Mouse (Mus musculus) Muller cell, postnatal 12 days (primary cell): ENCODE measurements at regions not wholly inside any gene's neighbourhood (a gene's known extent, or its start where the extent isn't known, plus 50 kb on each side); places are given as distances from the start of the nearest gene placed in this dataset.

ENCODE experiments used
- DNase-seq: peaks from one replicate; pipeline ENCODE4 v3.0.0-alpha.2; 2015; ENCODE audit errors: inconsistent ontology term

DNA sequence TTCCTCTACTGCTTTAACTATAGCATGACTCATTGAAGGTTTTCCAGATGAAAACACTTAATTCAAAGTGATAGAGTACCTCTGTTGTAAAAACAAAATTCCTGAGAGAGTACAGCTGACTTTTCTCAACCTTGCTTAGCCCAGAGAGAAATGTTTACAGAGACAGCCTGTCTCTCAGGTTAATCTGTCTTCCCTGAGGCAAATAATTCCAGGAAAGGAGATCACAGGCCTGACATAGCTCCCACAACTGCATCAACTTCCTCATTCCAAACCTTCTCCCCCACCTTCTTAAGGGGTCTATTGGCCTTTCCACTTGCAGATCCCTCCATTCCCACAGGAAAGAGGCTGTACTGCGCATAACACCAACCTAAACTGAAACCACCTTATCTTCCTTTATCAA, 586.1 kb upstream of the Impad1 start:
- peak; percentile 17 for DNase-seq

DNA sequence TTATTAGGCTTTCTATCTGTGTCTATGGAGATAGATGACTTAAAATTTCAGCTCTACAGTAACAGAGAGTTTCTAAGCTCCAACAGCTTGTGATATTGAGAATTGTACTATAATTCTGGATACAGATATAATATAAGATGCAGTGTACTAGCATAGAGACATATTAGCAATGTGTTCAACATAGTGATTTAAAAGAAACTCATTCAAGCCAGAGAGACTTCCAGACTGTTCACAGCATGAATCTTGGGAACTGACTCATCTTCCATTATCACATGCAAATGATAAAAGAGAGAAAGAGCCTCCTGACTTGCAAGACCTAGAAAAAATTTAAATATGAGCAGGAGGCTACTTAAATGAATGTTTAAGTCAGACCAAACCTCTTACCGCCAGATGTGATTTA, 565.1 kb upstream of the Impad1 start:
- DNase-seq = no peak

DNA sequence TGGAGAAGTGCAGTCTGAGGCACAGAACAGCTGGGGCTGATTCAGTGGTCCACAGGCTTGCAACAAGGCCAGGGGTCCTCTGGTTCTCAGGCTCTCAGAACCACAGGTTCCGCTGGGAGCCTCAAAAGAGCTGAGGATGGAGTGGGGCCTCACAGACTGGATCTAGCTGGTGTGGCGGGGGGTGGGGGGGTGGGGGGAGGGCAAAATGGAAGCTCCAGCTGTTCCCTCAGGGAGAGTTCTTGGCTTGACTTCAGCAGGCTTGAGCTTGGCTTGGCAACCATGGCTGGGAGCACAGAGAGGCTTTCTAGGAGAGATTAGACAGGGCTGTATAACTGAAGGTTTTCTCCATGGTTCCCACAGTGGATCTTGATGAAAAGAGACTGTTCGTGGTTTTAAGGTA, 553.1 kb upstream of the Impad1 start:
- no peak for DNase-seq

DNA sequence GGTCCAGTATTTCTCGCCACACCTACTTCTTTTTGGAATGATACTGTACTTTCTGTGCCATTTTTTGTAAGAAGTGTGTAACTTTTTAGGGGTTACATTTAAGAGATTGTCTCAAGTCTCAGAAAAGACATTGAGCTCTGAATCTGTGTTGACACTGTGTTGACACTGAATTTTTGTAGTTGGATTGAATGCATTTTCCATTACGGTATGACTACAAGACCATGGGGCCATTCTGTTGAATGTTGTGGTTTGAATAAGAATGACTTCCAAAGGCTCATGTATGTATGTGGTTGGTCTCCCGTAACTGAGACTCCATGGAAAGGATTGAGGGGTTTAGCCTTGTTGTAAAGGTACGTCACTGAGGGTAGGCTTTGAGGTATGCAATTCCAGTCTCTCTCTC, 551.6 kb upstream of the Impad1 start:
- DNase-seq = no peak

DNA sequence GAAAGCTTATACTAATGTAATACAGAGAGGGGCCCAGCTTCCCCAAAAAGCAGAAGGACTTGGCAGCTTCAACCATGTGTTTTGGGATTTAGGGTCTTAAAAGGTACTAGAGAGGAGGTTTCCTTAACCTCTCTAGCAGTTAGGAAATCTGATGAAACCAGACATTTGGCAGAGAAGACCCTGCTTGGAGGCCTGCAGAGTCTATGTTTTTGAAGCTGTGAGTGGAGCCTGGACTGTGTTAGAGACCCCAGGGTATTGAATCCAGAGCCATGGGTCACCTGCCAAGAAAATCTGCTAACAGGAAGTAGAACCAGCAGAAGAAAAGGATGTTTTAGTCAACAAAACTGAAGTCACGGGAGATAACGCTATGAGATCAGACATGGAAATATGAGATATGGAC, 551.2 kb upstream of the Impad1 start:
- no peak for DNase-seq

DNA sequence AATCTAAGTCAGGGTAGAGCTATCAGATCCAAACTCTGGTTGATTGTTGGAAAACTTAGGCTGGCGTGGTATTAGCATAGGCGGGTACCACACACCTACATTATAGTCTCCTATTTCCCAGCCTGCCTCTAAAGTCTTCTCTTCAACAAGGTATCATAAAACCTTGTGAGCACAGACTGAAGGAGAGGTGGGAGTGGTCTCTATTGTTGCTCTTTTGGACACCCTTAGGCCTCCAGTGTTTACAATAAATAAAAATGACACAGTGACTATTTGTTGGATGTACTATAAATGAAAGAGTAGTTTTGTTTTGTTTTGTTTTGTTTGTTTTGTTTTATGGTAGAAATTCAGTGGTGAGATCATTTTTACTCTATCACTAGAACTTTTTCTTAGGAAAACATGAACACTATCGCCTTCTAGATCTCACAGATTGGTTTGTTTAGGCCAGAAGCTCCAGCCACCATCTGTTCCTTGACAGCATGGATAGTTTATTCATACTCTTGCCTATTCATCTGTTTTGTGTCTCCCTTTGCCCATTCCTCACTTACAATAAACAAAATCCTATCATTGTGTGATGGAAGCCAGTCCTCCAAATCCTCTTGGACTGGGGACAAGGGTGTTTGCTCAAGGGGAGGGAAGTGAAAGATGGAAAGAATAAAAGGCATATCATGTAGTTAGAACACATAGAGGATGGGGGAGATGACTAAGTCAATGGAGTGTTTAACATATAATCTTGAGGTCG, 544.2 kb upstream of the Impad1 start:
- DNase-seq = no peak

DNA sequence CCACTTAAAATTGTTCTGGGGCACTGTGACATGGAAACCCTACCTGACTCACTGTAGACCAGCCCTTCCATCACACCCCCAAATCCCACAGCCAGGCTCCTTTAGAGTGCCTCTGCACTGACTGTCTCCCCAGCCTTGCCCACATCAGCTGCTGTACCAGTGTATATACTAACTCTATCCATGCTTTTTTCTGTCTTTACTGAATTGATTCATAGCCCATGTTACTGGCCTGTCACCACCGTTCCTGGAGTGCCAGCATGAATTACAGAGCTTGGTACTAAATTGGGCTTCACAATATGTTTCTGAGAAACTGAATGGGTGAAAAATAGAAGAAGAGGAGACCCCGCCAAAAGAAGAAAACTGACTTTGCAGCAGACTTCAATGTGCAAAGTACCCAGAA, 541.9 kb upstream of the Impad1 start:
- DNase-seq = no peak

DNA sequence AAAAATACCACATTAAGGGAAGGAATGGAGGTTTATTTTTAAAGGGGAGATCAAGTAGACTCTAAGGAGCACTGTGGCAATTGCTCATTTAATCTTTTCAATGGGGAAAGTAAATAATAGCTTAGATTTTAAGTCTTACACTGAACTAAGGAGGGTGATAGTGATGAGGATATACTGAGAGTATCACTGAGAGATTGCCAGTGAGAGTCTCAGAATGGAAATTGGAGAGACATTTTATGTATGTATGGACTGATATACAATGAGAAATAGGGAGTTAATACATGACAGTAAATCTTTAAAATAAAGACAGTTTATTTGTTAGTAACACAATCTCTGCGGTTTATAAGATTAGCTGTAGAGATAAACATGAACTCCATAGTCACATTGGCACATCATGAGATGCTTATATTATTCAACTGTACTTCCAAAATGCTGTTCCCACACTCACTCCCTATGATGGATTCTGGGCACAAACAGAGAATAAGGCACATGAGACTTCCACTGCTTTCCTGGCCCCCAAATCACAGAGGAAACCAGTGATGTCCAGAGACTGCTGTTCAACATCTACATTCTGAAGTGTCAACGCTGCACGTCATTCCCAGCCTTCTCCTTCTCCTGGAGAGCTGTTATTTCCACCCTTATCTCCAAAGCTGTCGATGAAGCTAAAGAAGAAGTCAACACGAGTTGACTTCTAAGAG, 535.5 kb upstream of the Impad1 start:
- DNase-seq = no peak

DNA sequence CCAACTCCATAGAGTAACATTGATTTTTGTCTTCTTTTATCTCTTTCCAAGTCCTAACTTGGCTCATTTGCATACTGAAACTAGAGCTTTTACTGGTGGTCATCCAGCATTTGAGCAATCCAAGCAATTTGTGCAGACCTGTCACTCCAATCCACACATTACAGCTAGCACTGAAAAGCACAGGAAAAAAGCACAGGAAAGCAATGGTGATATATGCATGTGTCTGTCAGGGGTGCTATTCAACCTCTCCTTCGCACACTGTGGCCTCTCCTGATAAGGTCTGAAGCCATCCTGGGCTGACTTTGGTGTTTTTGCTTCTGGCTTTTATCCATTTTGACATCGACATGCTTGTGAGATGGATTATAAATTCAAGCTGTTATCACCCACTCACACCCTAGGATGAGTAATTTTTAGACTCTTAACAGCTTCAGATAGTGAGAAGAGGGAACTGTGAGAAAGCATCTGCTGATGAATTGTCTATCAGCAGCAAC, 534.1 kb upstream of the Impad1 start:
- DNase-seq = peak; percentile 21

DNA sequence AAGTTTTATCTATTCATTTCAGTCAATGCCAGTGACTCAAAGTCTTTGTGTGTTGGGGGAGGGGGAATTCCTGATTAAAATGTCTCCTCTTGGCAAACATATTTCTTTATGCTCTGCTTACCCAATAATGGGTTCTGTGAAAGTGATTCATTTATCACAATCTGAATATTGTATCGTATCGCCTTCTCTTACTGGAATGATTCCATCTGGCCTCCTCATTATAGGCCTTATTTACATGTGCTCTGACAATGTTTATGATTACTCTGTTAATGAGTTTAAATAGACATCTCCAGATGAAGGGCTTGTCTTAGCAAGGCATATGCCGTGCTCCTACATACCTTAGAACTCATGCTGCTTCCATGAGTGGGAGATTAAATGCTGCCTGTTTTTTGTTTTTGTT, 508.3 kb upstream of the Impad1 start:
- DNase-seq = no peak

DNA sequence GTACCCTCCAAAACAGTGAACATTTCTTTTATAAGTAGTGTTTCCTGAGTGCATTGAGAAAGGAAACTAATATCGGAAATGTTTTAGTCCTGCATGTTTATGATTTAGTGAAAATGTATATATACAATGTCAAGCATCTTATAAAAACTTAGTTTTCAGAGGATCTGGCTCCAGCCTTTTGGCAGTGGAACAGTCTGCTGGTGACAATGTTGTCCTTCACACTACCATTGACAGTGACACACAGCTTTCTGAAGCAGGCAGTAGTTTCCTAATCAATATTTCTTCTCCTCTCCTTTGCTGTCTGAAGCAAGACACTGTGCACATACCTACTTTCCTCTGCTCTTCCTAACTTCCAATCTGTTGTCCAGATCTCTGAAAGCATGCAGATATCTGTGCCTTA, 507.9 kb upstream of the Impad1 start:
- DNase-seq = no peak

DNA sequence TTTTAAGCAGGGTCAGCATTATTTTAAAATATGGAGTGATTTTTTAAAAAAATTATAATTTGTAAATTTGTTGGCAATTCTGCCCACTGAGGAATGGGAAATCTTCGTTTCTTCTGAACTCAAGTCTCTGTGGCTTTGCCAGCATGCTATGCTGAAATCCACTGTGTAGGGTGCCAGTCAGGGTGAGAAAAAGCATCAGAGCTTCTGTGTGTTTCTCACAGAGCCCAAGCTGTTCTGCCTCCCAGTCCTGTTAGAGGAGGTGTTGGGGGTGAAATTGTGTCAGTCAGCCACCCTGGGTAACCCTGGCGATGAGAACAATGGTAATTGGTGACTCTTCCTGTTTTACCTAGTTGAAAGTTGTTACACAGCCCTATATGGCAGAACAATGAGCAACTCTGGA, 506.1 kb upstream of the Impad1 start:
- DNase-seq = no peak

DNA sequence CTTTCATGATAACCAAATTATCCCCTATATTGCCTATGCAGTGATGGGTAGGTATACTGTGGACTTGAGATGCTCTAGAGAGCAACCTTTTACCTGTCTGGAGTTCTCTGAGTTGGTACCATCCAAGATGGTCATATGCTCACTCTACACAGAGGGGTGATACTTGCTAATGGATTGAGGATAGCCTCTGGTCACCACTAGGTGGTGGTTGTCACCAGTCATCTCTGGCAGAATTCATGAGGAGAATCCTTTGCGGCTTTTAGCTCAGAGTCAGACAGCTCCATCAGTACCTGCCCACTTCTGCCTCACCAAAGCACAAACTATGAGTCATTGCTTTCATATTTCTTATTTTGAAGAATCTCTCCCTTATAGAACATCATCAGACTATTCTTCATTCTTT, 500.9 kb upstream of the Impad1 start:
- DNase-seq = no peak

DNA sequence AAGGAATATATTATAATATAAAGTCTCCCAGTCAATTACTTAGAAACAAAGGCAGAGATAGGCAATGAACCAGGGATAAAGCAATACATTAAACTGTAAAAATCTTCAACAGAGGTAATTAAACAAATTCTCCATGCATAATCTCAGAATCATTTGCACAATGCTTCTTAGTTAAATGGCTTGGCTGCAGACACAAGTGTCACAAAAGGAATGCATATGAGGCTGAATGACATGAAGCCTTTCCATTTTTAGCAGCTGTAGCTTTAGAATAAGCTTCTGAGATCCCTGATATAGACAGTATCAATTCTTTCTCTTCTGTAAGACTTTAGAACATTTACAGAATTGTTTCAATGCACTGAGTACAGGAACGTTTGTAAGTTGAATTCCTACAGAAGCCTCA, 483.0 kb upstream of the Impad1 start:
- no peak for DNase-seq
